Mouse (Mus musculus): Measurements from ENCODE around the gene Tmem160. TPM values are rescaled to one million over a fixed set of nuclear protein-coding genes. Genes with fewer than 3 reads are reported as not detected.

Gene Tmem160
- polyA plus RNA-seq, 1 experiment from 2014 or later: 72.3 TPM

- no peak overlapping the region for H3K9ac ChIP-seq (replicated peaks)
- H3K4me3 ChIP-seq (replicated peaks): no peak overlapping the region
- peaks cover 59% of the 10 kb centered on the region for H3K36me3 ChIP-seq
- no peaks in the 10 kb centered on the region for H3K9me3 ChIP-seq (replicated peaks)
- no peak overlapping the region for H3K4me2 ChIP-seq
- peaks cover 18% of the 10 kb centered on the region for H3K4me1 ChIP-seq
- ATAC-seq (ENCODE audit: low FRiP score): no peak
- no peak overlapping the region for H3K27ac ChIP-seq (replicated peaks)
- no peaks in the 10 kb centered on the region for H3K27me3 ChIP-seq (replicated peaks)
- 84% methylated on average over 10 of the region's 10 CpGs for WGBS
These were observed 35.3 kb upstream of the Tmem160 start for GRCm38 (mm10) chr7:16417141-16417771.

GRCm38 (mm10) chr7:16418713-16419112 lies 33.9 kb upstream of the Tmem160 start:
- no peak overlapping the region for H3K9ac ChIP-seq (replicated peaks)
- ATAC-seq (ENCODE audit: low FRiP score): no peak
- H3K4me3 ChIP-seq (replicated peaks): no peak overlapping the region
- peaks cover 69% of the 10 kb centered on the region for H3K36me3 ChIP-seq
- WGBS: 95% methylated on average over 5 of the region's 5 CpGs
- peaks cover 8% of the 10 kb centered on the region for H3K4me1 ChIP-seq
- no peak overlapping the region for H3K27ac ChIP-seq (replicated peaks)
- no peaks in the 10 kb centered on the region for H3K27me3 ChIP-seq (replicated peaks)
- no peak overlapping the region for H3K4me2 ChIP-seq
- H3K9me3 ChIP-seq (replicated peaks): no peaks in the 10 kb centered on the region

GRCm38 (mm10) chr7:16420493-16421118 lies 32.0 kb upstream of the Tmem160 start:
- Histone ChIP-seq H3K27me3 (replicated peaks) (no peaks in the 10 kb centered on the region), H3K27ac (replicated peaks) (no peak overlapping the region), H3K9ac (replicated peaks) (no peak overlapping the region), H3K4me1 (peaks cover 4% of the 10 kb centered on the region; the same call in 1 of the 2 replicates), H3K4me3 (replicated peaks) (no peak overlapping the region), H3K36me3 (peaks cover 88% of the 10 kb centered on the region), H3K9me3 (replicated peaks) (no peaks in the 10 kb centered on the region), H3K4me2 (no peak overlapping the region)
- WGBS: 95% methylated on average over 8 of the region's 8 CpGs
- ATAC-seq (ENCODE audit: low FRiP score): no peak

- Histone ChIP-seq H3K9ac (replicated peaks) (no peak overlapping the region), H3K36me3 (peaks cover 92% of the 10 kb centered on the region), H3K9me3 (replicated peaks) (no peaks in the 10 kb centered on the region), H3K4me1 (no peaks in the 10 kb centered on the region), H3K27ac (replicated peaks) (no peak overlapping the region), H3K4me2 (no peak overlapping the region), H3K27me3 (replicated peaks) (no peaks in the 10 kb centered on the region), H3K4me3 (replicated peaks) (no peak overlapping the region)
- 90% methylated on average over 18 of the region's 18 CpGs for WGBS
- ATAC-seq (ENCODE audit: low FRiP score): no peak
These were observed 30.2 kb upstream of the Tmem160 start for GRCm38 (mm10) chr7:16422222-16422856.

GRCm38 (mm10) chr7:16423731-16424130 lies 28.8 kb upstream of the Tmem160 start:
- no peaks in the 10 kb centered on the region for H3K27me3 ChIP-seq (replicated peaks)
- H3K9ac ChIP-seq (replicated peaks): no peak overlapping the region
- H3K36me3 ChIP-seq: peaks cover 92% of the 10 kb centered on the region
- H3K4me1 ChIP-seq: no peaks in the 10 kb centered on the region
- no peaks in the 10 kb centered on the region for H3K9me3 ChIP-seq (replicated peaks)
- no peak overlapping the region for H3K4me2 ChIP-seq
- no peak for ATAC-seq (ENCODE audit: low FRiP score)
- WGBS: 96% methylated on average over 9 of the region's 9 CpGs
- H3K27ac ChIP-seq (replicated peaks): no peak overlapping the region
- no peak overlapping the region for H3K4me3 ChIP-seq (replicated peaks)

- no peaks in the 10 kb centered on the region for H3K4me1 ChIP-seq
- H3K27me3 ChIP-seq (replicated peaks): no peaks in the 10 kb centered on the region
- 90% methylated on average over 10 of the region's 10 CpGs for WGBS
- H3K9me3 ChIP-seq (replicated peaks): no peaks in the 10 kb centered on the region
- no peak overlapping the region for H3K4me3 ChIP-seq (replicated peaks)
- H3K36me3 ChIP-seq: peaks cover 92% of the 10 kb centered on the region
- H3K27ac ChIP-seq (replicated peaks): no peak overlapping the region
- ATAC-seq (ENCODE audit: low FRiP score): no peak
- no peak overlapping the region for H3K9ac ChIP-seq (replicated peaks)
- H3K4me2 ChIP-seq: no peak overlapping the region
These were observed 26.9 kb upstream of the Tmem160 start for GRCm38 (mm10) chr7:16425721-16426120.

- ATAC-seq (ENCODE audit: low FRiP score): no peak; the same call in 1 of the 2 replicates
- WGBS: 66% methylated on average over 4 of the region's 4 CpGs
- no peak overlapping the region for H3K9ac ChIP-seq (replicated peaks)
- no peak overlapping the region for H3K4me3 ChIP-seq (replicated peaks)
- no peak overlapping the region for H3K27ac ChIP-seq (replicated peaks)
- no peaks in the 10 kb centered on the region for H3K4me1 ChIP-seq
- H3K9me3 ChIP-seq (replicated peaks): no peaks in the 10 kb centered on the region
- peaks cover 92% of the 10 kb centered on the region for H3K36me3 ChIP-seq
- H3K4me2 ChIP-seq: no peak overlapping the region
- H3K27me3 ChIP-seq (replicated peaks): no peaks in the 10 kb centered on the region
These were observed 26.4 kb upstream of the Tmem160 start for GRCm38 (mm10) chr7:16426129-16426729.

- Histone ChIP-seq H3K27me3 (replicated peaks) (no peaks in the 10 kb centered on the region), H3K9me3 (replicated peaks) (no peaks in the 10 kb centered on the region), H3K27ac (replicated peaks) (no peak overlapping the region), H3K4me3 (replicated peaks) (no peak overlapping the region), H3K9ac (replicated peaks) (no peak overlapping the region), H3K4me1 (no peaks in the 10 kb centered on the region), H3K4me2 (no peak overlapping the region), H3K36me3 (peaks cover 83% of the 10 kb centered on the region)
- WGBS: 94% methylated on average over 3 of the region's 3 CpGs
- no peak for ATAC-seq (ENCODE audit: low FRiP score)
These were observed 19.1 kb upstream of the Tmem160 start for GRCm38 (mm10) chr7:16433352-16433971.

GRCm38 (mm10) chr7:16435088-16435487 lies 17.5 kb upstream of the Tmem160 start:
- peaks cover 67% of the 10 kb centered on the region for H3K36me3 ChIP-seq
- no peaks in the 10 kb centered on the region for H3K9me3 ChIP-seq (replicated peaks)
- H3K27me3 ChIP-seq (replicated peaks): no peaks in the 10 kb centered on the region
- H3K27ac ChIP-seq (replicated peaks): no peak overlapping the region
- H3K4me1 ChIP-seq: no peaks in the 10 kb centered on the region
- WGBS: 88% methylated on average over 9 of the region's 9 CpGs
- H3K4me2 ChIP-seq: no peak overlapping the region
- H3K9ac ChIP-seq (replicated peaks): no peak overlapping the region
- H3K4me3 ChIP-seq (replicated peaks): no peak overlapping the region
- ATAC-seq (ENCODE audit: low FRiP score): no peak

- Histone ChIP-seq H3K9me3 (replicated peaks) (no peaks in the 10 kb centered on the region), H3K27me3 (replicated peaks) (no peaks in the 10 kb centered on the region), H3K4me3 (replicated peaks) (no peak overlapping the region), H3K27ac (replicated peaks) (no peak overlapping the region), H3K4me1 (no peaks in the 10 kb centered on the region), H3K4me2 (no peak overlapping the region), H3K9ac (replicated peaks) (no peak overlapping the region), H3K36me3 (peaks cover 5% of the 10 kb centered on the region)
- ATAC-seq (ENCODE audit: low FRiP score): no peak
These were observed 11.3 kb upstream of the Tmem160 start for GRCm38 (mm10) chr7:16441241-16441640.

- H3K4me2 ChIP-seq: no peak overlapping the region
- 83% methylated on average over 6 of the region's 6 CpGs for WGBS
- H3K36me3 ChIP-seq: peaks cover 10% of the 10 kb centered on the region; the same call in 1 of the 2 replicates
- no peak overlapping the region for H3K4me3 ChIP-seq (replicated peaks)
- ATAC-seq (ENCODE audit: low FRiP score): no peak
- no peaks in the 10 kb centered on the region for H3K9me3 ChIP-seq (replicated peaks)
- H3K9ac ChIP-seq (replicated peaks): no peak overlapping the region
- H3K27me3 ChIP-seq (replicated peaks): 0 out of 2 replicates have a peak, but pooled peaks cover 3% of the 10 kb centered on the region
- H3K27ac ChIP-seq (replicated peaks): no peak overlapping the region
- peaks cover 10% of the 10 kb centered on the region for H3K4me1 ChIP-seq
These were observed 923 bp upstream of the Tmem160 start for GRCm38 (mm10) chr7:16451656-16452055.
